Mouse (Mus musculus) retina, postnatal 7 days (tissue): ENCODE data around the gene Gm5089.

ENCODE experiments used
- DNase-seq: peaks from one replicate; pipeline ENCODE4 v3.0.0-alpha.2; 2012; ENCODE audit warnings: low read depth, low spot score

Gene Gm5089

GRCm38 (mm10) chr14:122477971-122478573, 27.2 kb upstream of the Gm5089 start:
- DNase-seq, result no peak

GRCm38 (mm10) chr14:122477261-122477671, 26.4 kb upstream of the Gm5089 start:
- no peak for DNase-seq

GRCm38 (mm10) chr14:122476822-122477215, 25.9 kb upstream of the Gm5089 start:
- DNase-seq, result no peak

- no peak for DNase-seq
Measured at GRCm38 (mm10) chr14:122476041-122476821, 25.3 kb upstream of the Gm5089 start.

GRCm38 (mm10) chr14:122475557-122476040, 24.7 kb upstream of the Gm5089 start:
- DNase-seq, result no peak

- DNase-seq, result no peak
Measured at GRCm38 (mm10) chr14:122474891-122475556, 24.1 kb upstream of the Gm5089 start, which contains the start of gene Zic2. Gene Zic2 (plus strand): TSS chr14:122475435.

GRCm38 (mm10) chr14:122474041-122474890, 23.4 kb upstream of the Gm5089 start:
- no peak for DNase-seq

GRCm38 (mm10) chr14:122473211-122473751, 22.4 kb upstream of the Gm5089 start:
- DNase-seq, result no peak

GRCm38 (mm10) chr14:122472647-122473046, 21.7 kb upstream of the Gm5089 start:
- no peak for DNase-seq

- no peak for DNase-seq
Measured at GRCm38 (mm10) chr14:122472161-122472560, 21.2 kb upstream of the Gm5089 start.

- no peak for DNase-seq
Measured at GRCm38 (mm10) chr14:122471449-122472085, 20.7 kb upstream of the Gm5089 start.

- DNase-seq, result no peak
Measured at GRCm38 (mm10) chr14:122468971-122469755, 18.2 kb upstream of the Gm5089 start.

GRCm38 (mm10) chr14:122467926-122468841, 17.3 kb upstream of the Gm5089 start:
- DNase-seq, result no peak

- no peak for DNase-seq
Measured at GRCm38 (mm10) chr14:122466756-122467362, 15.9 kb upstream of the Gm5089 start.

- DNase-seq, result no peak
Measured at GRCm38 (mm10) chr14:122465931-122466490, 15.1 kb upstream of the Gm5089 start.

- DNase-seq, result no peak
Measured at GRCm38 (mm10) chr14:122464763-122465741, 14.1 kb upstream of the Gm5089 start, which contains the start of gene Zic5. Gene Zic5 (minus strand): TSS chr14:122465677.

GRCm38 (mm10) chr14:122464351-122464762, 13.4 kb upstream of the Gm5089 start:
- DNase-seq, result no peak
